Mouse (Mus musculus): ENCODE measurements around the gene Capn5. TPM values are rescaled to one million over a fixed set of nuclear protein-coding genes. Genes with fewer than 3 reads are reported as not detected.
A peak's percentile ranks its signal among the peaks of the same experiment; 100 is the strongest.

Capn5 gene
- polyA plus RNA-seq, 1 experiment from 2014 or later = 14.1 TPM

DNA sequence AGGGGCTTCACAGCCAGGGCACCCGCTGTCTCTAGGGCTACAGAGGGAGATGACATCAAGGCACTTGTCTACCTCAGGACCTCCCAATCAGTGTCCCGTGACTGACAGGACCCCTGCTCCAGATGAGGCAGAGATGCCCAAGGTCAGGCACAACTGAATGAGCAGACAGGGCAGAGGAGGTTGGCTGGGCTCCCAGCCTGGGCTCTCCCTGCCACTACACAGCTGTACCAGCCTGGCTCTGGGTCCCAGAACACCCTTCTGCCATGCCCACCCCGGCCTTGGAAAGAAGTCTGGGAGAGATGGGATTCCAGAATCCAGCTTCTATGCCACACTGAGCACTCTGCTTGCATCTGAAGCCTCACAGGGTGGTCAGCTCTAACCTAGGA, 21.8 kb downstream of the Capn5 start:
- 35% methylated on average over 3 of the region's 3 CpGs for WGBS (ENCODE audit: insufficient replicate concordance)
- H3K36me3 ChIP-seq (ENCODE audit: control insufficient read depth, insufficient read depth) = peaks cover under 1% of the 10 kb centered on the region; the same call in 1 of the 2 replicates
- H3K9ac ChIP-seq (ENCODE audit: low read depth, low read length) = no peak overlapping the region

DNA sequence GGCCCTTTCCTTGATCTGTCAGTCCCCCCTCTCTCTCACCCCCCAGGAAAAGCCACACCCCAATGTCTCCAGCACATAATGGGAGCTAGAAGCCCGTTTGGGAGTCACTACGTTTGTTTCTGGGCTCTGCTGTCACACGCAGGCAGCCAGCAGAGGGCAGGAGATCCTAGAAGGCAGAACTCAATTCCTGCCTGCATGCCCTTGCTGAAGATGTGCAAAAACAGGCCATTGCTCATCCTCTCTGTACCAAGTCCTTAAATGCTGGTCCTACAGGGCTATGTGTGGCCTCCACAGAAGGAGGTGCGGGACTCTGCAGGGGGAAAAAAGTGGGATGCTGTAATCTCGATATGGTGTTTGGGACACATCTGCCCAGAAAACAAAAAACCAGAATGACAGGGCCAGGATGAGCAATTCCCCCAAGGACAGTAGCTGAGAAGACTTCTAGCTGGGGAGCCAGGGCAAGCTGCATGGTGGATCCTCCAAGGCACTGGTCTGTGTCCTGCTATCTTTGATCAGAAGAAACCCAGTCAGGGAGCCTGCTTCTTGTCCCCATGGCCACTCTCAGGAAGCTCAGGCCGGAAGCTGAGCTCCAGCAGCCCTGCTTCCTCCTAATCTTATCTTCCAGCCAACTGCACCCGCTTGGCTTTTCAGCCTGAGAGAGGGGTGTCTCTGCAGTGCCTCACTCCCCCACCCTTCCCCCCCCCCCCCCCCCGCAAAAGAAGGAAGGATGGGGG, 22.4 kb downstream of the Capn5 start:
- WGBS (ENCODE audit: insufficient replicate concordance) = 11% methylated on average over 7 of the region's 8 CpGs
- H3K36me3 ChIP-seq (ENCODE audit: control insufficient read depth, insufficient read depth) = no peaks in the 10 kb centered on the region
- H3K4me1 ChIP-seq (ENCODE audit: control insufficient read depth, low read depth, low read length) = peaks cover 52% of the 10 kb centered on the region
- H3K4me2 ChIP-seq (ENCODE audit: low read depth, low read length) = no peak overlapping the region
- H3K4me3 ChIP-seq (ENCODE audit: low read depth, low read length) = no peak overlapping the region
- peak overlapping the region; percentile 56; the same call in 1 of the 2 replicates for H3K27ac ChIP-seq (ENCODE audit: low read length)
- no peak overlapping the region for H3K9ac ChIP-seq (ENCODE audit: low read depth, low read length)
- peak; percentile 54 for ATAC-seq (ENCODE audit: low read depth)
- no peaks in the 10 kb centered on the region for H3K9me3 ChIP-seq (replicated peaks; ENCODE audit: control insufficient read depth, low read length)
- H3K27me3 ChIP-seq (ENCODE audit: control insufficient read depth, insufficient read depth, low read depth, low read length) = no peaks in the 10 kb centered on the region

More for the DNA sequence above, 21.8 kb downstream of the Capn5 start:
- Histone ChIP-seq H3K27me3 (ENCODE audit: control insufficient read depth, insufficient read depth, low read depth, low read length) (no peaks in the 10 kb centered on the region), H3K9me3 (replicated peaks; ENCODE audit: control insufficient read depth, low read length) (no peaks in the 10 kb centered on the region), H3K4me1 (ENCODE audit: control insufficient read depth, low read depth, low read length) (peaks cover 54% of the 10 kb centered on the region), H3K4me3 (ENCODE audit: low read depth, low read length) (no peak overlapping the region), H3K27ac (ENCODE audit: low read length) (peak overlapping the region; percentile 29; the same call in 1 of the 2 replicates), H3K4me2 (ENCODE audit: low read depth, low read length) (no peak overlapping the region)
- ATAC-seq (ENCODE audit: low read depth) = no peak

DNA sequence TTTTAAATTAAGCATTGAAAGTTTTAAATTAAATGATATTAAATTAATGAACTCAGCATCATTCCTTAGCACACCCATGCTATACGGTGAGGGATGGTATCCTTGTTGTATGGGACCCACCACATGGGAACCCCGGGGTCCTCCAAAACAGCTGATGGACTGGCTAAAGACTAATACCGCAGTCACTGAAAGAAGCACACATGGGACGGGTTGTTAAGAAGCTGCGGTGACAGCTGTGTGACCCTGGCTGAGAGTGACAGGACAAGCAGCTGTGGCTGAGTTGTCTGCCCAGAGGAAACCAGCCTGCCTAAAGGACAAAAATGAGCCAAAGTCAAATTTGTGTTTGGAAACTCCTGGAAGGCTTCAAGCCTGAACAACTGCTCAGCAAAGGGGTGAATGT, 24.2 kb downstream of the Capn5 start:
- Histone ChIP-seq H3K4me1 (ENCODE audit: control insufficient read depth, low read depth, low read length) (peaks cover 38% of the 10 kb centered on the region), H3K36me3 (ENCODE audit: control insufficient read depth, insufficient read depth) (no peaks in the 10 kb centered on the region), H3K4me2 (ENCODE audit: low read depth, low read length) (no peak overlapping the region), H3K27me3 (ENCODE audit: control insufficient read depth, insufficient read depth, low read depth, low read length) (no peaks in the 10 kb centered on the region), H3K9ac (ENCODE audit: low read depth, low read length) (no peak overlapping the region), H3K4me3 (ENCODE audit: low read depth, low read length) (no peak overlapping the region), H3K27ac (ENCODE audit: low read length) (no peak overlapping the region), H3K9me3 (replicated peaks; ENCODE audit: control insufficient read depth, low read length) (no peaks in the 10 kb centered on the region)
- ATAC-seq (ENCODE audit: low read depth) = no peak
- WGBS (ENCODE audit: insufficient replicate concordance) = 80% methylated on average over 5 of the region's 5 CpGs

DNA sequence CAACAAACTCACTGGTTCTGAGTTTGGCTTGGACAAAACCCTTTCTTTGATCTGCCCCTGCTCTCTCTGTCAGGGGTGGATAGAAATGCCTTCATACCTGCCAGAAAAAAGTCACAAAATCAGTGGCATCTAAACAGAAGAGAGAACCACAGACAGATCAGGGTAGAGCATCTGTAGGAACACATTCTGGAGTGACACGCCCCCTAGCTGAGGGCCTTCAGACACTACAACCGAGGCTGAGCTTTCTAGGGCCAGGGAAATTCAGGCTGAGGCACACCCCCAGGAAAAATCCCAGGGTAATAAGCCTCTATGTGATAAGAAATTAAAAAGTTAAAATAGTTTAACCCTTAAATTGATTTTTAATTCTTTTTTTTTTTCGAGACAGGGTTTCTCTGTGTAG, 24.7 kb downstream of the Capn5 start:
- Histone ChIP-seq H3K4me1 (ENCODE audit: control insufficient read depth, low read depth, low read length) (peaks cover 32% of the 10 kb centered on the region), H3K4me2 (ENCODE audit: low read depth, low read length) (no peak overlapping the region), H3K9ac (ENCODE audit: low read depth, low read length) (no peak overlapping the region), H3K36me3 (ENCODE audit: control insufficient read depth, insufficient read depth) (no peaks in the 10 kb centered on the region), H3K9me3 (replicated peaks; ENCODE audit: control insufficient read depth, low read length) (no peaks in the 10 kb centered on the region), H3K27ac (ENCODE audit: low read length) (no peak overlapping the region), H3K4me3 (ENCODE audit: low read depth, low read length) (no peak overlapping the region), H3K27me3 (ENCODE audit: control insufficient read depth, insufficient read depth, low read depth, low read length) (no peaks in the 10 kb centered on the region)
- no peak for ATAC-seq (ENCODE audit: low read depth)
- WGBS (ENCODE audit: insufficient replicate concordance) = 42% methylated on average over 3 of the region's 3 CpGs

DNA sequence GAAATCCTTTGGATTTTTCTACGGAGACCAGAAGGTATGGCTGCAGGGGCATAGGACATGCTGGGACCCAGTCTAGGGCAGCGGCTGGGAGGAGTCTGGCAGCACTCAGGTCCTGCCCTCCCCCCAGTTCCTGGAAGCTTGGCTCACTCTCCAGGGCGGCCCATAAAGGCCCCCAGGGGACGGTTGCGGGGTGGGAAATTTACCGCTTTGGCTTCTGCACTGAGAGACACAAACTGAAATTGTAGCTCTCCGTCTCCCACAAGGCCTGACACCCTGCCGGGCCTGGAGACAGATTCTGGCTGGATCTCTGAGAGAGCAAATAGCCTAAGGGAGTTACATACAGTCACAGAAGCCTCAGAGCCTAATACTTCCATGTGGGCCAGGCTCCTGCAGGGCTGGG, 25.7 kb downstream of the Capn5 start:
- H3K9me3 ChIP-seq (replicated peaks; ENCODE audit: control insufficient read depth, low read length) = no peaks in the 10 kb centered on the region
- H3K4me2 ChIP-seq (ENCODE audit: low read depth, low read length) = no peak overlapping the region
- no peak overlapping the region for H3K27ac ChIP-seq (ENCODE audit: low read length)
- peaks cover 4% of the 10 kb centered on the region; the same call in 1 of the 2 replicates for H3K36me3 ChIP-seq (ENCODE audit: control insufficient read depth, insufficient read depth)
- no peak for ATAC-seq (ENCODE audit: low read depth)
- H3K9ac ChIP-seq (ENCODE audit: low read depth, low read length) = no peak overlapping the region
- H3K4me1 ChIP-seq (ENCODE audit: control insufficient read depth, low read depth, low read length) = peaks cover 23% of the 10 kb centered on the region
- H3K27me3 ChIP-seq (ENCODE audit: control insufficient read depth, insufficient read depth, low read depth, low read length) = no peaks in the 10 kb centered on the region
- H3K4me3 ChIP-seq (ENCODE audit: low read depth, low read length) = no peak overlapping the region
- 73% methylated on average over 8 of the region's 8 CpGs for WGBS (ENCODE audit: insufficient replicate concordance)

DNA sequence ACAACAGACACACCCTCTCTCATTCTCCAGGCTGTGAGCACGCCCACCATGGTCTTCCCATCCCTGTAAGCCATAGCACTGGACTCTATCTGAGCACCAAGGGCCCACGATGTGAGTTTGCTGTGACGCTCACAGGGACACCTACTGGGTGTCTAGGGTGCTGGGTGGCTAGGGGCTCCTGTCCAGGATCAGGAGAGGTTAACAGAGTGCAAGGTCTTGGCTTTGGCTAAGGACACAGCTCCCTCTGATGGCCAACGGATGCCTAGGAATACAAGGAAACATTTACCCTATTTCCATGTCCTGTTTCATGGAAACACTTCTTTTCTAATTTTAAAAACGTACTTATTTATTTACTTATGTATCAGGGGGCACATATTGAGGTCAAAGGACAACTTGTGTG, 27.5 kb downstream of the Capn5 start:
- H3K4me3 ChIP-seq (ENCODE audit: low read depth, low read length) = no peak overlapping the region
- no peak overlapping the region for H3K9ac ChIP-seq (ENCODE audit: low read depth, low read length)
- 0 out of 2 replicates have a peak, but pooled peaks have one; percentile 5 for ATAC-seq (ENCODE audit: low read depth)
- no peaks in the 10 kb centered on the region for H3K27me3 ChIP-seq (ENCODE audit: control insufficient read depth, insufficient read depth, low read depth, low read length)
- H3K27ac ChIP-seq (ENCODE audit: low read length) = no peak overlapping the region
- no peaks in the 10 kb centered on the region for H3K9me3 ChIP-seq (replicated peaks; ENCODE audit: control insufficient read depth, low read length)
- H3K36me3 ChIP-seq (ENCODE audit: control insufficient read depth, insufficient read depth) = peaks cover 4% of the 10 kb centered on the region; the same call in 1 of the 2 replicates
- WGBS (ENCODE audit: insufficient replicate concordance) = 62% methylated on average over 5 of the region's 5 CpGs
- no peak overlapping the region for H3K4me2 ChIP-seq (ENCODE audit: low read depth, low read length)
- H3K4me1 ChIP-seq (ENCODE audit: control insufficient read depth, low read depth, low read length) = peaks cover 4% of the 10 kb centered on the region

DNA sequence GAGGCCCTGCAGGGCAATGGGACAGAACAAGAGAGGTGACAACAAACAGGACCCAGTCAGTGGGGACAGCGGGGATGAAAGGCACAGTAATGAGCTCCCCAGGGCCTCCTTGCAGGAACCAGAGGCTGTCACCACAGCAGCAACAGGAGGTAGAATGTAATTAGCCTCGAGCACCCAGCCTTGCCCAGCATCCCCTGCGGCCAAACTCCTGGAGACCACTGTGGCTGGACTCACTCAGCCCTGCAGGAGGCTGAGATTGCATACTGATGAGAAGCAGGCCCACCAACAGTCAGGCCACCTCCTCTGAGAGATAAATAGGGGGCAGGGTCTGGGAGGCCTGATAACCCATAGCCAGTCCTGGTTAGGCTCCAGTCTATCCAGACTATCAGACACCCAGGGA, 28.3 kb downstream of the Capn5 start:
- no peak overlapping the region for H3K27ac ChIP-seq (ENCODE audit: low read length)
- no peak for ATAC-seq (ENCODE audit: low read depth)
- no peaks in the 10 kb centered on the region for H3K27me3 ChIP-seq (ENCODE audit: control insufficient read depth, insufficient read depth, low read depth, low read length)
- H3K9me3 ChIP-seq (replicated peaks; ENCODE audit: control insufficient read depth, low read length) = no peaks in the 10 kb centered on the region
- H3K4me1 ChIP-seq (ENCODE audit: control insufficient read depth, low read depth, low read length) = no peaks in the 10 kb centered on the region
- no peak overlapping the region for H3K9ac ChIP-seq (ENCODE audit: low read depth, low read length)
- peaks cover 4% of the 10 kb centered on the region; the same call in 1 of the 2 replicates for H3K36me3 ChIP-seq (ENCODE audit: control insufficient read depth, insufficient read depth)
- WGBS (ENCODE audit: insufficient replicate concordance) = 75% methylated on average over 3 of the region's 3 CpGs
- H3K4me2 ChIP-seq (ENCODE audit: low read depth, low read length) = no peak overlapping the region
- no peak overlapping the region for H3K4me3 ChIP-seq (ENCODE audit: low read depth, low read length)

DNA sequence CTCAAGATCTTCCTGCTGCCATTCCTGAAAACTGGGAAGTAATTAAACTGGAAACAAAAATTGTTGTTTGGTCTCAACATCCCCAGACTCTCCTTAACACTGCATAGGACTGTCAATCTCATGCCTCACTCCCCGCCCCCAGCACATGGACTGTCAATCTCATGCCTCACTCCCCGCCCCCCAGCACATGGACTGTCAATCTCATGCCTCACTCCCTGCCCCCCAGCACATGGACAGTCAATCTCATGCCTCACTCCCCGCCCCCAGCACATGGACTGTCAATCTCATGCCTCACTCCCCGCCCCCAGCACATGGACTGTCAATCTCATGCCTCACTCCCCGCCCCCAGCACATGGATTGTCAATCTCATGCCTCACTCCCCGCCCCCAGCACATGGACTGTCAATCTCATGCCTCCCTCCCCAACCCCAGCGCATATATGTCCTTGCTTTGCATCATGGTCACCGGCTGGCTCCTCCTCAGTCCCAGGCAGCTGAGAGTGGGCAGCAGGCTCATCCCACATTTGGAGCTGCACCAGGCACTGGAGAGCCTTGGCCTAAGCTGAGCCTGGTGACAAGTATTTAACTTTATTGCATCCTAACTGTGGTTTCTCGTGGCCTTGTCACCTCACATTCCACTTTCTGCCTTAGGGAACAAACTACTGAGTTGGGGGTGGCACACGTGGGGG, 29.2 kb downstream of the Capn5 start:
- Histone ChIP-seq H3K9ac (ENCODE audit: low read depth, low read length) (no peak overlapping the region), H3K9me3 (replicated peaks; ENCODE audit: control insufficient read depth, low read length) (no peaks in the 10 kb centered on the region), H3K27ac (ENCODE audit: low read length) (no peak overlapping the region), H3K4me2 (ENCODE audit: low read depth, low read length) (no peak overlapping the region), H3K4me1 (ENCODE audit: control insufficient read depth, low read depth, low read length) (no peaks in the 10 kb centered on the region), H3K4me3 (ENCODE audit: low read depth, low read length) (no peak overlapping the region), H3K36me3 (ENCODE audit: control insufficient read depth, insufficient read depth) (peaks cover 4% of the 10 kb centered on the region; the same call in 1 of the 2 replicates), H3K27me3 (ENCODE audit: control insufficient read depth, insufficient read depth, low read depth, low read length) (no peaks in the 10 kb centered on the region)
- no peak for ATAC-seq (ENCODE audit: low read depth)
- WGBS (ENCODE audit: insufficient replicate concordance) = 73% methylated on average over 10 of the region's 10 CpGs

DNA sequence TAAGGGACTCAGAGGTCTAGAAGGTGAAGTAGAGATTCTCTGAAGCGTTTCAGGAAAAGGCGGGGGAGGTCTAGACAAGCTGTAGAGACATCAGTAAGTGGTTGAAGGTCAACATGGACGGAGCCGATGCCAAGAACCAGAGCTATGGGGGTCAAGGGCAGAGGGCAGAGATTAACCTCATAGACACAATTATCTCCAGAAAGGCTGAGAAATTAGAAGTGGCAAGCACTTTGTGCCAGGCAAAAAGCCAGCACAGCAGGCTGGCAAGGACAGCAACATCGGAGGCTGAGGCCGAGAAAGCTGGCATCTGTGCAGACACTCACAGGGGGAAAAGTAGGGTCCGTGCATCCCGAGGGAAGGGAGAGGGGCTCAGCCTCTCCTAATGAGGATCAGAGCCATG, 30.3 kb downstream of the Capn5 start:
- Histone ChIP-seq H3K27me3 (ENCODE audit: control insufficient read depth, insufficient read depth, low read depth, low read length) (no peaks in the 10 kb centered on the region), H3K36me3 (ENCODE audit: control insufficient read depth, insufficient read depth) (peaks cover 4% of the 10 kb centered on the region; the same call in 1 of the 2 replicates), H3K9me3 (replicated peaks; ENCODE audit: control insufficient read depth, low read length) (no peaks in the 10 kb centered on the region), H3K27ac (ENCODE audit: low read length) (no peak overlapping the region), H3K4me3 (ENCODE audit: low read depth, low read length) (no peak overlapping the region), H3K9ac (ENCODE audit: low read depth, low read length) (no peak overlapping the region), H3K4me1 (ENCODE audit: control insufficient read depth, low read depth, low read length) (no peaks in the 10 kb centered on the region), H3K4me2 (ENCODE audit: low read depth, low read length) (no peak overlapping the region)
- WGBS (ENCODE audit: insufficient replicate concordance) = 85% methylated on average over 8 of the region's 8 CpGs
- ATAC-seq (ENCODE audit: low read depth) = no peak
